8 mouse cellular contexts compared by ENCODE assay signal in the genomic region with DNA sequence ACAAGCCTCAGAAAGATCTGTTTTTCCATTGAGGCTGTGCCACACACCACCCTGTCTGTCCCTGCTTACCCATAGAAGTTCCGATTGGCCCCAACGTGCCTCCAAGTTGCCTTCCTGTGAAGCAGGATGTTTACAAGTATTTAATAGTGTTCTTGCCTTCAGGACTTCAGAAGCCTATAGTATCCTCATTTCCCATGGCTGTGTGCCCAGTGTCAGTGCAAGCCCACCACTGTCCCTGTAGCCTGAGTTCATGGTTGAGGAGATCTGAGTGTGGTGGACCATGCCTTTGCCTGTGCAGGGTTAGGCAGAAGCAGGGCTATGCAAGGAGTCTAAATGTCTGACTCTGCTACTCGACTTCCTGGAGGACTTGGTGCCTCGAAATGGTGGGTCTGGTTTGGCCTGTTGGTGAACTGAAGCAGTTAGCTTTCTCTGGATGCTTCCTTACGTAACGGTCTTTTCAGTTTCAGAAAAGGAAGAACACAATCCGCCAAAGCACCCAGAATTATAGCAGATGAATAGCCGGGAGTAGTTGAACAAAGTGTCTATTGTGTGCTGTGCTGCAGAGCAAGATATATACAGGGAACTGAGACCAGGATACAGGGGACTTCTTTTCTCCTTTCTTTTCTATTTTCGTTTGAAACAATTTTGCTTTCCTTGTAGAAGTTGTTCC.
DNase-seq lines count a peak whose midpoint lies in the region; ATAC-seq lines count a peak whose summit lies in the region.
"Had no signal": no experiment of that assay in that cellular context is flagged by ENCODE, and none has a peak within 500 bp of the region (broad histone marks: within the 10 kb centered on the region; RNA-seq: fewer than 3 reads in every experiment).

No protein-coding gene starts in this region.

- ATAC-seq in embryonic facial prominence, embryonic 15.5 days (ENCODE audit: insufficient number of reproducible peaks, low FRiP score, low TSS enrichment, low read depth), result no peak
- ATAC-seq in hindbrain, embryonic 16.5 days, result no peak
- no peak for ATAC-seq in midbrain, embryonic 16.5 days

- peak; percentile 28 for DNase-seq in left cerebral cortex, adult 11 months (ENCODE audit: low spot score)
- DNase-seq in left cerebral cortex, postnatal 14 days (ENCODE audit: low spot score in 2 of 2), result no peak
- no peak for DNase-seq in gastrocnemius, adult 8-10 months (ENCODE audit: low spot score in 2 of 2)
- no peak for DNase-seq in cerebellum, adult 9-11 months

- H3K9me3 ChIP-seq in embryonic facial prominence, embryonic 15.5 days (replicated peaks), result no peaks in the 10 kb centered on the region
- H3K9me3 ChIP-seq in hindbrain, embryonic 16.5 days (ENCODE audit: control insufficient read depth, low read length), result no peaks in the 10 kb centered on the region
- H3K9me3 ChIP-seq in midbrain, embryonic 16.5 days (replicated peaks; ENCODE audit: control insufficient read depth, low read length, poor library complexity, severe bottlenecking), result no peaks in the 10 kb centered on the region

- peaks cover 41% of the 10 kb centered on the region for H3K4me1 ChIP-seq in embryonic facial prominence, embryonic 15.5 days
- H3K4me1 ChIP-seq in hindbrain, embryonic 16.5 days (ENCODE audit: control insufficient read depth, insufficient read depth, low read depth, low read length), result peaks cover 20% of the 10 kb centered on the region
- peaks cover 19% of the 10 kb centered on the region for H3K4me1 ChIP-seq in midbrain, embryonic 16.5 days (ENCODE audit: control insufficient read depth, insufficient read depth, low read length)

- no peak overlapping the region for H3K9ac ChIP-seq in embryonic facial prominence, embryonic 15.5 days
- no peak overlapping the region for H3K9ac ChIP-seq in hindbrain, embryonic 16.5 days (ENCODE audit: low read depth, low read length)
- H3K9ac ChIP-seq in midbrain, embryonic 16.5 days (ENCODE audit: low read depth, low read length), result no peak overlapping the region

- intact Hi-C loops in left cerebral cortex, postnatal 14 days (cut with DNase I), result loop anchor here (10.0 kb wide), 1 partner anchor 233 kb away; no protein-coding TSS in a partner anchor

- no peak overlapping the region for H3K4me2 ChIP-seq in embryonic facial prominence, embryonic 15.5 days (replicated peaks)
- H3K4me2 ChIP-seq in hindbrain, embryonic 16.5 days (ENCODE audit: low read length), result no peak overlapping the region
- no peak overlapping the region for H3K4me2 ChIP-seq in midbrain, embryonic 16.5 days (ENCODE audit: low read length)

- H3K27me3 ChIP-seq in embryonic facial prominence, embryonic 15.5 days, result no peaks in the 10 kb centered on the region
- no peaks in the 10 kb centered on the region for H3K27me3 ChIP-seq in hindbrain, embryonic 16.5 days (replicated peaks; ENCODE audit: control insufficient read depth, insufficient read depth, low read length)
- H3K27me3 ChIP-seq in midbrain, embryonic 16.5 days (ENCODE audit: control insufficient read depth, insufficient read depth, low read depth, low read length), result no peaks in the 10 kb centered on the region

- H3K4me3 ChIP-seq in embryonic facial prominence, embryonic 15.5 days (replicated peaks), result no peak overlapping the region
- H3K4me3 ChIP-seq in hindbrain, embryonic 16.5 days (ENCODE audit: low read length), result no peak overlapping the region
- no peak overlapping the region for H3K4me3 ChIP-seq in midbrain, embryonic 16.5 days (ENCODE audit: low read depth, low read length)

- H3K36me3 ChIP-seq in embryonic facial prominence, embryonic 15.5 days, result no peaks in the 10 kb centered on the region
- no peaks in the 10 kb centered on the region for H3K36me3 ChIP-seq in hindbrain, embryonic 16.5 days (ENCODE audit: control insufficient read depth, insufficient read depth, low read length)
- H3K36me3 ChIP-seq in midbrain, embryonic 16.5 days (ENCODE audit: control insufficient read depth, insufficient read depth, low read length), result no peaks in the 10 kb centered on the region

- peak overlapping the region; percentile 35; the same call in 1 of the 2 replicates for H3K27ac ChIP-seq in embryonic facial prominence, embryonic 15.5 days (replicated peaks)
- peak overlapping the region; percentile 11; the same call in 1 of the 2 replicates for H3K27ac ChIP-seq in hindbrain, embryonic 16.5 days (ENCODE audit: low read depth, low read length)
- peak overlapping the region; percentile 54 for H3K27ac ChIP-seq in midbrain, embryonic 16.5 days (ENCODE audit: low read length)
- H3K27ac ChIP-seq: macrophage had no signal

- 51% methylated on average over 9 of the region's 9 CpGs for WGBS in embryonic facial prominence, embryonic 15.5 days
- 36% methylated on average over 9 of the region's 9 CpGs for WGBS in hindbrain, embryonic 16.5 days
- 39% methylated on average over 9 of the region's 9 CpGs for WGBS in midbrain, embryonic 16.5 days
